Mouse (Mus musculus): ENCODE data around the gene Dennd5a.
"Not testable (repeated sequence)": the region's sequence is repeated elsewhere in the genome, so short reads cannot be mapped to it uniquely, and the experiment has no call there.

DNA sequence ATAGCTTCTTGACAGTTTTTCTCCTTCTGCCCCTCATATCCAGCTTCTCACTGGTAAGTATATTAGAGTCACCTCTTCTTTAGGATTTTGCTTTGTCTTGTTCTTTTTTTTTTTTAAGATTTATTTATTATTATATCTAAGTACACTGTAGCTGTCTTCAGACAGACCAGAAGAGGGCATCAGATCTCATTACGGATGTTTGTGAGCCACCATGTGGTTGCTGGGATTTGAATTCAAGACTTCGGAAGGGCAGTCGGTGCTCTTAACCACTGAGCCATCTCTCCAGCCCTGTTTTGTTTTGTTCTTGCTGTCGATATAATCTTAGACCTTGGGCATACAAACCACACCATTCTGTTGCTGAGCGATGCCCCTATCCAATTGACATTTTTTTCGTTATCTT is 26.5 kb upstream of the Dennd5a start, which contains the start of gene Tmem41b:
- not testable (repeated sequence) for TF ChIP-seq GATA1 (IDR thresholded peaks at IDR 0.05; ENCODE audit: borderline replicate concordance, low read length); CTCF (IDR thresholded peaks at IDR 0.05; ENCODE audit: low read depth, low read length); POLR2AphosphoS5 (IDR thresholded peaks at IDR 0.05; ENCODE audit: insufficient replicate concordance, low read depth, low read length); TAL1 (conservative IDR thresholded peaks at IDR 0.05; ENCODE audit: low read depth, low read length); GATA2 (IDR thresholded peaks at IDR 0.05; ENCODE audit: borderline replicate concordance, low read depth, low read length)
